Mouse (Mus musculus) layer of hippocampus, adult 11-12 months (tissue): Measurements from ENCODE around the gene Mthfd1l.

Experiments used
- DNase-seq: peaks from one replicate; pipeline ENCODE4 v3.0.0; 2022; ENCODE audit warnings: low spot score

Mthfd1l gene

DNA sequence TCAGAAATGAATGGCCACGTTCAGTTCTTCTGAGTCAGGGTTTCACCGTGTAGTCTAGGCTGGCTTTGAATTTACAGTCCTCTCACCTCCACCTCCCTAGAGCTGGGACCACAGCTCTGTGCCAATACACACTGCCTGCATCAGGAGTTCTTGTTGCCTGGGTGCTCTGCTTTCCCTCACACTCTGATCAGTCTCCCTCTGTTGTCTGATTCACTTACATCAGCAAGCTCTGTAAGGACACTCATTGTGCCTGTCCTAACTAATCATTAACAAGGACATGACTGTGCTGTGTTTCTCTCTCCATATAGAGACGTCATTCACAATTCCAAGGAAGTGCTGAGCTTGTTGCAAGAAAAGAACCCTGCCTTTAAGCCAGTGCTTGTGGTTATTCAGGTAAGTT lies 5.4 kb downstream of the Mthfd1l start:
- no peak for DNase-seq

DNA sequence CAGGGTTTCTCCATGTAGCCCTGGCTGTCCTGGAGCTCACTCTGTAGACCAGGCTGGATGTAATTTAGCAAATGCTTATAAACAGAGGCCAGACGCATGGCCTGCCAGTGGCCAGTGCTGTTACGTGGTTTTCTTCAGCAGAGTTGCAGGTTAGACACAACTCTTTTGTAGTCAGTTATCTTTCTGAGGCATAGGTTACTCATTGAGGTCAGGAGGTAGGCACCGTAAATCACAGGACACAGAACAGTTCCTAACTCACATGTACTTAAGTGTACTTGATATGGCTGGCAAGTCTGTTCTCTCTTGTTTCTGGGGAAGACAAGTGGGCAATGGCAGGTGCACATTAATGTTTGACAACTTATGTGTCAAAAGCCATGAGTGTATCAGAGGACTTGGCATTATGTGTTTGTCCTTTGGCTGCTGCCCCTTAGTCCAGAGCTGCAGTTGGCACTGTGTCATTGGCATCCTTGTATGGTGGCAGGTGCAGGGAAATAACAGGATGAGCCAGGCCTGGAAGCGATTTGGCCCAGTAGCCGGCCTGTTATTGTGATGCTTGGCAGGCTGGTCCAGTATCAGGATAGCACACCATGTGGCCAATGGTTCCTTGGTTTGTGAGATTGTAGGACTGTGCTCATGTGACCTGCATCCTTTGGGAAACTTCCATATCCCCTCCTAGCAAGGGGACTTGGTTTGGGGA lies 6.0 kb downstream of the Mthfd1l start:
- DNase-seq = no peak

DNA sequence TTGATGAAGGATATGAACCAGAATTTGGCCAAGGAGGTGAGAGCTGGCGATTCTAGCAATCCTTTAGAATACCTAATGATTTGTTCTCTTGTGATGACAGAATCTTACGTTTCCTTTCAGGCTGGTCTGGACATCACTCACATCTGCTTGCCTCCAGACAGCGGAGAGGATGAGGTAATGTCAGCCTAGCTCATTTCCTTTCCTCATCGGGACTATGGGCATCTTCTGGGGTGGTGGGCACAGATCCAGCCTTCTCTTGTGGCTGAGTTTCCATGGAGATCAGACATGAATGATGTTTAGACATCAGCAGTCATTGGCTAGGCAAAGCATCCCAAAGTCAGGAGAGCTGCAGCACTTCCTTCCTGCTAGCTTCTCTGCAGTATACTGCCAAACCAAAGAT lies 7.3 kb downstream of the Mthfd1l start:
- DNase-seq = no peak

DNA sequence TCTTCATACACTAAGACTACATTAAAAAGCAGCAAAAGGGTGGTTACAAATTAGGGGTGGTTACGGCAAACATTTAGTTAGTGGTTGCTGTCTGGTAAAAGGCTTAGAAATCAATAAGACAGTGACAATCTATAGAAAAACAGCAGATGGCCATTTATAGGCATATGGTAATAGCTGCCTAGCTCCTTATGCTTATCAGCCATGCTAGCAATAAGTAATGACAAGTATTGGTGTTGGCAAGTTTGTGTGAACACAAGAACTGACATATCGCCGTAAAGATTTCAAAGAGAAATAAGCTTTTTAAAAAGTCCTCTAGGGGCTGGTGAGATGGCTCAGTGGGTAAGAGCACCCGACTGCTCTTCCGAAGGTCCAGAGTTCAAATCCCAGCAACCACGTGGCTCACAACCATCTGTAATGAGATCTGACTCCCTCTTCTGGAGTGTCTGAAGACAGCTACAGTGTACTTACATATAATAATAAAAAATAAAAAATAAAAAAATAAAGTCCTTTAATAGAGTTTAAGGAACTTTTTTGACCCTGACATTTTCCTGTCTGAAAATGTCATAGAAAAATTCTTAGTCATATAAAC lies 17.5 kb downstream of the Mthfd1l start:
- DNase-seq = no peak

DNA sequence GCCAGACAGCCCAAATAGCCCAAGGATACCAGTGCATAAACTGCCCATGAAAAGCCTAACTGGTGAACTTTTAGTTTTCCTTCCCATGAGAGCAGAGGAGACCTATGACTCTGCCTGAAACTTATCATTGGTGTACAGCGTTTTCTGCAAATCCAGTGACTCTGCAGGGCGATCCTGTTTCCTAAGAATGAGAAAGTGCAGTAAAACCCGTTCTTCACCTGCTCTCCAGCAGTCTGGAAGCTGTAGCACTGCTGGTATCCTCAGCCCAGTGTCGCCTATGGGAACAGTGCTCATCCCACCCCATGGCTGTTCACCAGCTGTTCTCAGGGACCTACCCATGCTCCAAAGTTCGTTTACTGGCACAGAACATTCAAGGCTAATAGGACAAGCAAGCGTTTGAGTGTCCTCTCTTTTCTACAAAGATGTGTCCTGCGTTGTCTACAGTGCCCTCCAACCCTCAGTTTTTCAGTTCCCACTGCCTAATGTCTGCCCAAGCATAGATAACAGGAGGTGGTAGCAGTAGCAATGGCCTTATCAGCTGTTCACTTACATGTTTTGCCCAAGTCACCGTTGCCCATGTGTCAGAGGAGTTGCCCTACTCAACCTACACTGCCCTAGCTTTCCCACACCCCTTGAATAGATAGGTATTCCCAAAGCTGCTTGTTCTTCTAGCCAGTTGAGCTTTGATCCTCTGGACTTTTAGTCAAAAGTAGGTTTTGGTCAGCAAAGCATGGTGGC lies 20.6 kb downstream of the Mthfd1l start:
- DNase-seq = no peak

DNA sequence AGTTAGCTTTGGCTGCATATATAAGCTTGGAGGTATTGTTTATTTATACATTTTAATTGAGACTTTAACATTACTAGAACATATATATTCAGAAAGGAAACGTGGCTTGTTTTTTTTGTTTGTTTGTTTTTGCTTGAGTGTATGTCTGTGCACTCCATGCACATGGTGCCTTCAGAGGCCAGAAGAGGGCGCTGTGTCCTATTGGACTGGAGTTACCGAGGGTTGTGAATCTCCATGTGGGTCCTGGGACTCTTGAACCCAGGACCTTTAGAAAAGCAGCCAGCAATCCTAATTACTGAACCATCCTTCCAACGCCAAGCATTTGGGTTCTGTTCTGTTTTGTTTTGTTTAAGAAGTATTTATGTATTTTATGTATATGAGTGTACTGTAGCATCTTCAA lies 22.4 kb downstream of the Mthfd1l start:
- DNase-seq = no peak

DNA sequence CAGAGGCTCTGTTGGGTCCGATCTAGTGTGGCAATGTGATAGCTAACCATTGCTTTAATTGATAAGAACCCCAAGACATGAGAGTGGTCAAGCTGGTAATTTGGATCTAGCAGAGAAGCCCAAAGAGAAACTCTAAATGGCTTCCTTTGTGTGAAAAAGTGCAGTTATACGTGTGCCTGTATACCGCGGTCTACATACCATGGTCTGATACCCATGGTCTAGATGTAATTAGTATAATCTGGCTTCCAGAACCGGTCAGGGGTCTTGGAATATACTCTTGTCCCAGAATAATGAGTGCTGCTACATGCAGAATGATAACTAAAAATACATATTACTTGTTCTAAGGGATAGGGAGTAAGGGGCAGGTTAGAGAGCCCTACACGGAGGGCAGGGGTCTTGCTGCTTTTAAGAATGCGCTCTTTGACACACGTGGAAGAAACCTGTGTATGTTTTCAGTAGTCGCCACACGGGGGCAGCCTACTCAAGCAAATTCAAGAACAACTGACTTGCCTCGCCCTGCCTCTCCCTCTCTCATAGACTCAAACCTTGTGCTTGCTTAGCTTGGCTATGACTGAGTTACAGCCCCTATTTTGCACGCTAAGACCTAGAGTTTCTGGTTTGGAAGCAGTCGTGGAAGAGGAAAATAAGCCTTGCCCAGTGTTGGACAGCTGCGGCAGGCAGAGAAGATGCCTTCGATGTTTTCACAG lies 23.4 kb downstream of the Mthfd1l start:
- peak; percentile 72 for DNase-seq

DNA sequence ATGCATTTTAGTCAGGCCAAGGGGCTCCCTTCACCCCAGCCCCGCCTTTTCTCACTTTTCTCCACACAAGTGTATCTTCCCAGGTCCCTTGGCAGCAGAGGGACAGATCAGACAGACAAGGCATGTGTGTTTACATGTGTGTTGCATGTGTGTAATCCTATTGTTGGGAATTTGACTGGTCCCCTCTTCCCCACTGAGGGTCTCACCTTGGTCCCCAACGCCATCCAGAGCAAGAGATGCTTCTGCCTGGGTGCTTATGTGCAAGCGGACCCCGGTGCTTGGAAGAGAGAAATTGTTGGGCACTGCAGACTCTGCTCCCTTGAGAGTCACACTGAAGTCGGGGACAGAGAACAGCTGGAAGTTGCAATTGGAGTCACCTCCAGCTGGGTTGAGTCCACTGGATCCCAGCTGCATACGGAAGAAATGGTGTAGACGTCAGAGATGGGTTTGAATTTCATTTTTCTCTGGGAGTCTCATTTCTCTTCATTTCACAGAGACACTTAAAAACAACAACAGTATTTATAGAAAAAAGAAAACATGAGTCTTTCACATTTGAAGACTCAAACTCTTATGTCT lies 25.0 kb downstream of the Mthfd1l start:
- DNase-seq = no peak

DNA sequence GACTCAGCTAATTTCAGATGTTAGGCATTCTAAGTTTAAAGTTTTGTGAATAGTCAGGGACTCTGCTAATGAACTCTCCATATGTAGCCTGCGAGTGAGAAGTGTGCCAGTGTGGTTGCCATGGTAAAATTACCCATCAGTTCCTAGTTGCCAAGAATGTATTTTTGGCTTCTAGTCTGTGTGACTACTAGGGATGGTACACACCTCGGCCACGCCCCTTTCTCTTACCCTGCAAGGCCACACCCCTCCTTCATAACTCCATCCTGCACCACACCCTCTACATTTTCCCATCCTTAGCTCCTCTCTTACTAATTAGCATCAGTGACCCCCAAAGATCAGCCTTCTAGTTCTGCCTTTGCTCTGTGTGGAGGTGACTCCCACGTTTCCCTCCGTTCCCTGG lies 29.8 kb downstream of the Mthfd1l start:
- peak; percentile 15 for DNase-seq

DNA sequence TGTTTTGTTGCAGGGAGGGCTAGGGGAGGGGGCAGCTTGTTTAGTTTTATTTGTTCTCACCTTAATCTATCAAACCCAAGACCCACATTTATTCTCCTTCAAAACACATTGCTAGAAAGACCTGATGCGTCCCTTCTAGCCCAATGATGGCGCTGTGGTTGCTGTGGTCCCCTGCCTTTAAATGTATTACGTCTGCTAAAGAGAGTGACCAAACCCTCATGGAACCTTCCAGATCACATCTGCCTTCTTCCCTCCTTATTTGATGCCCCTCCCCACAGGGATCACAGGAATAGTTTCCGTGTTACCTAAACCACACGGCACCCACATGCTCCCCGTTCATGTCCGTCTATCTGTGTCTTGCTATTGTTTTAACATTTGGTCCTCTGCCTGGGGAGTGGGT lies 32.3 kb downstream of the Mthfd1l start:
- no peak for DNase-seq

DNA sequence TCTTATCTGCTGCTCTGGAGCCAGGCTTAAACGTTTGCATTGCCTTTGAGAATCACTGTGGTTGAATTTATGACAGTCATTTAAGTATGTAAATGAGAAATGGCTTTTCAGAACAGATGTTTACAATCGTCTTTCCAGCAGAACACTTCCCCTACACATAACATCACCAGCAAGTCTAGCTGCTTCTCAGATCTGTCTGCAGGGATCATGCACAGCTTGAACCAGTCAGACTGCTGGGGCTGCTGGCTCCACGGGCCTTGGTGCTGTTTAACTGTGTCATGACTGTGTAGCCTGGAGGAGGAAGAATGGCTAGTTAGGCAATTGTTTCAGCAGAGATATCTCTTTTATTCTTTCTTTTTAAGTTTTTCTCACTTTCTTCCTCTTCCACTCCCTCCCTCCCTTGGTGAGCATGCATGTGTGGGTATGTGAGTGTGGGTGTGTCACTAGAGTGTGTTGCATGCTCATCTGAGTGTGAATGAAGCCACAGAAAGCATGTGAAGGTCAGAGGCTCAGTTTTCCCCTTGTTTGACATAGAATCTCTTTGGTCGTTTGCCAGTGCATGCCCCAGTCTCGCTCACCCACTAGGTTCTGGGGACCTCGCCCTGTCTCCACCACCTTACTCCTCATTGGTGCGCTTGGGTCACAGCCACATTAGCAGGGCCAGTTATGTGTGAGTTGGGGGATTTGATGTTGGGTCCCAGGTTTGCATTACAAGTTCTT lies 33.5 kb downstream of the Mthfd1l start:
- no peak for DNase-seq

DNA sequence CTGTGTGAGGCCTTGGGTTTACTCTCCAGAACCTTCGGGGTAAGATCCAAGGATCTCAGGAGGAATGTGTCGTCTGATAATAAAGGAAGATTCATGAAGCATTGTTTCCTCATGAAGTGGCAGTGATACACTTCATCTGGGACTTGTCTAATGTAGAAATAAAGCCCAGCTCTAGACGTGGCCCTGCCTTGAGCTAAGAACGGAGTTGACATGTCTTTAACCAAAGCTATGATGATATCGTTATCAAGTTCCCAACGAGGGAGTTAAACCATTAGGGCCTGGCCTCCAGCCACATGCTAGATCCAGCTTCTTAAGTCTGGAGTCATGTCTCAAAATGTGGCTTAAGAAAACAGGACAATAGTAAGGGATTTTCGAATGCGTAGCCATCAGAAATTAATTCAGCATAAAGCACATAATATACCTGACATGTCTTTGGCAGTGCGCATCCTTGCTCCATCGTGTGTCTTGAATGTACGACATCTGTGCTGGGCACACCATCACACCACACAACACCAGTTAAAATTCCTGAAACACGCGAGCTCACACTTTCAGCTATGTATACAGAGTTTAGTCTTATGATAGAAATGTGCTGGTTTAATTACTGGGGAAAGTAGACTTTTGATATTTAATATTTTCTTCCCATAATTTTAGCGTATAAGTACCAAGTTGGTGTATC lies 49.8 kb downstream of the Mthfd1l start:
- DNase-seq = no peak

DNA sequence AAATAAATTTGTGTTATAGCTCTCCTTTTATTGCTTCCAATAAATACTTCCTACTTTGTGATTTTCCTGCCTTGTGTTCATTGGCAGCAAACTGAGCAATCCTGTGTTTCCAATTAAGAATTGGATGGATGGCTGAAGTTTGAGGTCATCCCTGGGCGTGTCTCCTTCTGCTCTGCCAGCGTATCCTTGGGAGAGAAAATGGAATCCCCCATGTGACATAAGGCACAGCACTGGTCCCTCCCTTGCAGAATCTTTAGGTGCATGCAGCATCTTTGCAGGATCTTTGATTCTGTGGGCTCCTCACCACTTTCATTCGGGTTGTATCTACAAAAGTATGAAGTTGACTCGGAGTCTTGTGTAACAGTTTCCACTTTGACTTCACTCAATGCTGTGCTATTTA lies 53.7 kb downstream of the Mthfd1l start:
- DNase-seq = no peak

DNA sequence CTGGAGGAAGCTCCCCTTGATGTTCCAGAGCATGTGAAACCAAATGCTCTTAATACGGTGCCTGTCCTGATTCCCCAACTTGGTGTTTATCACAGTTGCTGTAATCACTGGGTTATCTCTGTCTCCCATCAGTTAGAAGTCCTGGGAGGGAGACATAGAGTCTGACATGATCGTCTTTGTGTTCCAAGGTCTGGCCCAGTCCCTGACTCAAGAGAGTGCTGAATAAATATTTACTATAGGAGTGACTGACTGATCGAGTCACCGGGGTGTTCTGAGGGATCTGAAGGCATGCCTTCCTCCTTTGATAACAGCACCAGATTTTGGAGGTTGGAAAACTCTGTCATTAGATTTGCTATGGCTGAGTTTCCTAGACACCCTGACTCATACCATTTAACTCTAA lies 54.5 kb downstream of the Mthfd1l start:
- no peak for DNase-seq

DNA sequence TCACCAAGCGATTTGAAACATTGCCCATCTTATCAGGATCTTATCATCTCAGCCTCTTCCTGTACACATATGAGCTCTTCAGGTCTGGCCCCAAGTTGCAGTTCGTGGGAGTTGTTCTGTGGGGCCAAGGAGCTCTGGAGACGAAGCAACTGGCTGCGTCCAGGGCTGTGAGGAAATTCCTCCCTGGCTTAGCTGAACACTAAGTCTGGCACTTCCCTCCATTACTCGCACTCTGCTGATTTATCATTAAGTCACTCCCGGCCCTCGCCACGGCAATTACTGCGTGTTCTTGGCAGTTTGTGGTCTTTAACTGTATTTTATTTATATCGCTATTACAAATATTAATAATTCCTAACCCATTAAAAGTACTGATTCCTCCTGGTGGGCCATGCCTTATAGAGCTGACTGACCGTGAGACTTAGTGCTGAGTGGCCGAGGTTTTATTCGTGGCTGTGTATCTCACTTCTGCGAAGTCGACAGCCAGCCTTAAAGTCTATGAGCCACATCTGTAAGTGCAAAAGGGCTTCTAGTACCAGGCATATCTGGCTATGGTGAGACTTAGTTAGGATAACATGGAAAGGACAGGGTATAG lies 56.0 kb downstream of the Mthfd1l start:
- no peak for DNase-seq

DNA sequence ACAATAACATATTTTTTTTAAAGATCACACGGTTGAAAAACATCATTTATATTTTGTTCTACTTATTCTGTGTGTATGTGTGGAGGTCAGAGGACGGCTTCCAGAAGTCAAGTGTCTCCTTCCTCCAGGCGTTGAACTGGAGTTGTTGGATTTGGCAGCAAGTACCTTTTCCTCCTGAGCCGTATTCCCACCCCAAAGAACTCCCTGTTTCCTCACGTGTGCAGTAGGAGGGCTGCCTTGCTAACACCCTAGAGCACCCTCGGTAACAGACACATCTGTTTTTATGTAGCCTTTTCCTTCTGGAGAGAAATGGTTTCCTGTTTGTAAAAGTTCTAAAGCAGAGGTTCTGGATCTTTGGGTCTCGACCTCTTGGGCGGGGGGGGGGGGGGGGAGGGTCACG lies 60.8 kb downstream of the Mthfd1l start:
- DNase-seq = no peak

DNA sequence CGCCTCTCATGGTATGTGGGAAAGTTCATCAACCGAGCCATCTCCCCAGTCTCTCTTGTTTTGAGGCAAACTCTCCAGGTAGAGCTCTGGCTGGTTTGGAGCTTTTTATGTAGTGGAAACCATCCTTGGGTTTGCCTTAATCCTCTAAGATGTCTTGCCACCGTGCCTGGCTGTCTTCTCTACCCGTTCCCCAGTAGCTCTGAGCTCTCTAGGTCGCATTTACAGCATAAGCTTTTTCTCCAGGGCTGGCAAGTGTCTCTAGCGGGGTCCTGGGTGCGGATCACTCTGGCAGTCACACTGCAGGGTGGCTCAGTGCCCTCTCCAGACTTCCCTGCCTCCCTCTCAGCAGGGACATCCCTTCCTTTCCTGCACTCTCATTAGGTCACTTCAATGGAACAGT lies 63.6 kb downstream of the Mthfd1l start:
- DNase-seq = no peak

DNA sequence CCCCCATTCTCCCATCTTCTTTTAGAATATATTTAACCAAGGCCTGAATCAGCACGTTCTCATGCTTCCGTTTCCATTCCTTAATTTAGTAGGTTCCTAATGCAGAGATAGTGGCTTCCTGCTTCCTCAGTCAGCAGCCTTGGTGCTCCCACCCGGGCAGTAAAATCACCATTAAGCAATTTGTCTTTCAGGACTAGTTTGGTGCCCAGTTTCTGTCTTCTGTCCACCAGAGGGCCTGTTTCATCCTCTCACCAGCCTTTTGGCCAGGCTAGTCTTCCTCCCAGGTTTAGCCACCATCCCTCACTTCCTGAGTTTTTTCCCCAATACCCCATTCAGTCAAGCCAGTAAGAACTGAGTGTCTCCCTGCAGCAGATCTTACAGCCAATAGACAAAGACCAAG lies 64.1 kb downstream of the Mthfd1l start:
- DNase-seq = peak; percentile 16

DNA sequence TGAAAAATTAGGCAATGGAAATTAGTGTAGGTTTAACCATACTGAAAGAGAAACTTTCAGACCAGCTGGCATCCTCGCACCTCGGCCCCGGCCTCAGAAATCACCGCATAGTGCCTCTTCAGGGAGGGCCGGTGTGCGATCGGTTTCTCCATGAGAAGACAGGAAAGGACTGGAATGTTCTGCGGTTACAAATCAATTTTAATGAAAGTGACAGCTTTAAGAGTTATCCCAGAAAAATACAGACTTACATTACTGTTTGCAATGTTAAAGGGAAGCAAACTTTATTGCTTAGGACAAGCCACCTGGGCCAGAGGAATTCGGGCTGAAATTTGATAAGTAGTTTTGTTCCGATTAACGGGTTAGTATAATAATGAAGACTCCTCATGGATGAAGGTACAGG lies 65.7 kb downstream of the Mthfd1l start:
- no peak for DNase-seq

DNA sequence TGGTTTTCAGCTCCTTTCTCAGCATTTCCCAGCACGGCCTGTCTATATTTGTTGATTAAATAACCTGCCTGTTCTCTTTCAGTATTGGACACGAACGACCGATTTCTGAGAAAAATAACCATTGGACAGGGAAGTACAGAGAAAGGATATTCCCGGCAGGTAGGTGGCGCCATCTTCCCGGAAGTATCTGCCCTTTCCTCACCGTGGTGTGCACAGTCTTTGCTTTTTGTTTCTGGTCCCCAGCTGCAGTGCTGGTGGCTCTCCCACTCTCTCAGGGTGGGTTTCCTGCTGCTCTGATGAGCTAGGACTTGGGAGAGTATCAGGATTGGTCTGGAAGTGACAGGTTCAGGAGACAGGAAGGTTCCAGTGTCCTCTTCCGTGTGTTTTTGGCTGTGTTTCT lies 68.8 kb downstream of the Mthfd1l start:
- DNase-seq = peak; percentile 57

DNA sequence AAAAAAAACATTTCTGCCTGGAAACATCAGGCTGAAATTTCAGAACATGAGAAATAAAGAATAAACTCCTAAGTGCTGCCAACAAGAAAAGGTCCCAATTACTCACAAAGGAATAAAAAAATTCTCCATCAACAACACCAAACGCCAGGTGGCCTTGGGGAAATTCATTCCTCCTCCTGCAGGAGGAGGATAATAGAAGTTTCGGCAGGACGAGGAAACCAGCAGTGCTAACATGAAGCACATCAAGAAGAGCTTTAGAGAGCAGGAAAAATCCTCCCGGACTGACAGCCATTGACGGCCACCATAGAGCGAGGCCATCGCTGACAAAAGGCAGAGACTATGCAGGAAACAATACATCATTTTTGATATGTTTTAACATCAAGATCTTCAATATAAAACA lies 71.5 kb downstream of the Mthfd1l start:
- DNase-seq = no peak
